Mouse (Mus musculus): ENCODE data around the gene Inpp5a. TPM values are rescaled to one million over a fixed set of nuclear protein-coding genes. Genes with fewer than 3 reads are reported as not detected.

Gene Inpp5a
- total RNA-seq, 1 experiment from 2014 or later, result 60.1 TPM

DNA sequence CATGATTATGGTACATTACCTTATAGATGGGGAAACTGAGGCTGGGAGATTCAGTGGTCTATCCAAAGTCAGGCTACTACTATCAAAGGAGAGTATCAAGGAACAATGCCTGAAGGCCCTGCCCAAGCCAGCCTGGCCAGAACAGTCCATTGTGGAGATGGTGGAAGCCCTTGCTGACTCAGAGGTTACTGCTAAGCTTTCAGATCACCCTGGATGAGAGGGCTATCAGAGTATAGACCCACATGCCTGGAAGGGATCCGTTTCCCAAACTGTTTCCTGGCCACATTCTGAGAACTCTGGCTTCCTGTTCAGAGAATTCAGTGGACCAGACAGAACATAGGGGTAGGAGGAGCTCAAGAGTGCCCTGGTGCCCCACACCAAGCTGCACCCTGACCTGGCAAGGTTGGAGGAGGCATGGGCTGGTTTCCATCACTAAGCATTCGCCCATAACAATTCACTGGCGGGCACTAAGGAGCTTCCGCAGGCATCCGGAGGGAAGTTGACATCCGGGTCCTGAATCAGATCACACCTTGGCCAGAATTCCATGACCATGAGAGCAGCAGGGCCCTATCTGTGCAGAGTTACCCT, 19.3 kb upstream of the Inpp5a start:
- DNase-seq, result no peak

DNA sequence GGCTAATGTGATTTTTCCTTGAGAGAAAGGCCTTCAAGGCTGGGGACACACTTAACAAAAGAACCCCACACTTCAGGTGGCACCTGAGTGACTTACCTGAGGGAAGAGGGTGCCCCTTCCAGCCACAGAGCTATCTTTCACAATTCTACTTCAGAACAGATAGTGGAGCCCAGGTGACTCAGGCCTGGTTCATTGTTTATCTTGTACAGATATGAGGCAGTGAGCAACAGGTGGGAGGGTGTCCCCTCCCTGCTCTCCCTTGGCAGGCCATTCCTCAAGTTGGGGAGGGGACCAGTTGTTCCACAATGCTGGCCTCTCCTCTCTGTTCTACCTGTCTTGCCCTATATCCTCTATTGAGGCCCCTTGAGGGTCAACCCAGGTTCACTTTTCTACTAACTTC, 17.5 kb upstream of the Inpp5a start:
- DNase-seq, result no peak

DNA sequence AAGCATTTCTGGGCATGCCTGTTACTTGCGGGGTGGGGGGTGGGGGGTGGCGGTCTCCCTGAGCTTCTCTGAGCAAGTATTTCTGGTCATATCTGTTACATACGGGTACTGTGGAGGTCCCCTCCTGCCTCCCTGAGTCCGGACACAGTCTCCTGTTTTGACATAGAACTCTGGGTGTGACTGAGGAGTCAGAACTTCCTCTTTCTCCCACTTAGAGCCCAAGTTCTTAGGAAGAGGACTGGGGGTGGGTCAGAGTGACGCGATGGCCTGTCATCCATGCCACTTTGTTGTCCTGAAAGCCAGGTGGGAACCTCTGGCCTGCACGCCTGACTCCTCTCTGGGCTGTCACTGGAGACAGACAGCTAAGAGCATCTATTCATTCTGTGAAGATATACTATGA, 11.5 kb upstream of the Inpp5a start:
- DNase-seq, result peak; percentile 2

DNA sequence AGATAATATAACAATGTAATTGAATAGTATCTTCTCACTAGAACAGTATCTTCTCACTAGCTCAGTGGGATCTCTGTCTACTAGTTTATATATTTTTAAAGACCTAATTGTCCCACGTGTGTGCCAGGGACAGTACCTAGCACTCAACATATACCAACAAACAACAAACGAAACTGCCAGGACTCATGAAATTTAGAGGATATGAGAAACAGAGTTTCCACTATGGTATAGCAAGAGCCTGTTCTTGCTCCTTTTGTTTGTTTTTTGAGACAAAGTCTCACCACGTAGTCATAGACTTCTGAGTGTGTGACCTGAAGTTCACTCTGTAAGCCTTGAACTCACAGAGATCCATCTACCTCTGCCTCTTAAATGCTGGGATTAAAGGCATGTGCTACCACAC, 10.6 kb upstream of the Inpp5a start:
- no peak for DNase-seq

DNA sequence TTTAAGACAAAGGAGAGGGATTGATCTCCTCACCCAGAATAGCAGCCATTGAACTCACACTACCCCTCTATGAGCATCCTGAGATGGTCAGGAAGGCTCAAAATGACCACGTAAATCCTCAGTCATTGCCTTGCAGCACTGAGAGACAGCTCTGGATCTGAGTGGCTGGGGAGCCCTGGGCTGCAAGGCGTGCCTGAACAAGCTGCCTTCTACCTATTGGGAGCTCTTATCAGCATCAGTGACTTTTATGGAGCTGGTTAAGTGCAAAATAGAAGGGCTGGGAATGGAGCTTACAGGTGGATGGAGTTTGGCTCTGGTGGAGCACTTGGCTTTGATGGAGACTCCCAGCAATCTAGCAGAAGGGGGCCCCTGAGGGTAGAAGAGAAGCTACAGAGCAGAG, 9.2 kb upstream of the Inpp5a start:
- DNase-seq, result peak; percentile 2

DNA sequence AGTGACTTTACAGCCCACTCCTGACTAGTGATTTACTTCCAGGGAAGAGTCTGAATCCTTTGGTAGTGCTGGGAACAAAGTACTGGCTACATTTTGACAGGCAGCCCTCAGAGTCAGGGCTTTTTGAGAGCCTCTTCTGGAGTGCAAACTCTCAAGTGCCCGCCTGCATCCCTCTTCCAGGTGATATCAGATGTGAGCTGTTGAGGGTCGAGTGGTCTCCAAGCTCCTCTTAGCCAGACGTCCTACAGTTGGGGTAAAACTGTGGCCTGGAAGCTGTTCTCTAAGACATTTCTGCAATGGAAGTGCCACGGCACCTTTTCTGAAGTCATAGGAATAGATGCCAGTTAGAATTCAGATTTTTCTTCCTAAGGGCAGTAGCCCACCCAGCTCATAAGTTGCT, 8.7 kb upstream of the Inpp5a start:
- no peak for DNase-seq

DNA sequence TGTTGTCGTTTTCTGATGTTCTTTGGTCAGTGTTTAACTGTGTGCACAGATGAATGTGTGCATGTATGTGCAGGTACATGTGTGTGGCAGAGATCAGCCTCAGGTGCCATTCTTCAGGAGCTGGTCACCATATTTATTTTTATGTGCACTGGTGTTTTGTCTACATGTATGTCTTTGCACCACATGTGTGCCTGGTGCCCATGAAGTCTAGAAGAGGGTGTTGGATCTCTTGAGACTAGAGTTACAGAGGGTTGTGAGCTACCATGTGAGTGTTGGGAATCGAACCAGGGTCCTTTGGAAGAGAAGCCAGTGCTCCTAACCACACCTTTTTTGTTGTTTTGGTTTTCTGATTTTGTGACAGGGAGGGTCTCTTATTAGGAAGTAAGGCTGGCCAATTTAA, 7.0 kb upstream of the Inpp5a start:
- DNase-seq, result no peak

DNA sequence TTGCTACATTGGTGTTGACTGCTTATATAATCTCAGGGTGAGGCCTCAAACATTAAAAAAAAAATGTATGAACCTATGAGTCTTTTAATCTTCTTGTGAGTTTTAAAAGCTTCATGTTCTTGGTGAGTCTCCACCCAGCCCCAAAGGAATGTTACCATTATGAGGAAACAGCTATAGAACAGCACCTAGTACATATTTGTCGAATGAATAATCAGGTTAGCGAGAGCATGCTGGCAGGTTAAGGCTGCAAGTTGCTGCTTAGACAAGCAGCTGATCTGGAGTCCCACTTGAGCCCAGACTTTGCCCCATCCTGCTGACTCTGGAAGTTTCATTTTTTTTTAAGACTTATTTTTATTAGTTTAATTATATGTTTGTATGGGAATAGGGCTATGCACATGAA, 6.1 kb upstream of the Inpp5a start:
- DNase-seq, result peak; percentile 1

DNA sequence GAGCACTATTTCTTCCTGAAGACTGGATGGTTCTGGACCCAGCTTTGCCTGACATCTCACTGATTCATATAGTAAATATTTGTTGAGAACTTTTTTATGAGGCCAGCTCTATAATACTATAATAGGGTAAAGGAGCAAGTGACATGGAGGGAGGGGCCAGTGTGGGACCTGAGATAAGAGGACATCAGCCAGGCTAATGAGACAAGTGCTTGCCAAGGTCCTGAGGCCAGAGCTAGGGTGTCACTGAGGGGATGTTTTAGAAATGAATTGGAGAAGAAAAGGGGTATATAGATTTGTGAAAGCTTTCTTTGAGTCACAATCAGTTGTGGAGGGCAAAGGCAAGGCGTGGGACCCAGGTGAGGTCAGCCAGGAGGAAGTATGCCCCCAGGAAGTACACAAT, 4.4 kb upstream of the Inpp5a start:
- DNase-seq, result no peak

DNA sequence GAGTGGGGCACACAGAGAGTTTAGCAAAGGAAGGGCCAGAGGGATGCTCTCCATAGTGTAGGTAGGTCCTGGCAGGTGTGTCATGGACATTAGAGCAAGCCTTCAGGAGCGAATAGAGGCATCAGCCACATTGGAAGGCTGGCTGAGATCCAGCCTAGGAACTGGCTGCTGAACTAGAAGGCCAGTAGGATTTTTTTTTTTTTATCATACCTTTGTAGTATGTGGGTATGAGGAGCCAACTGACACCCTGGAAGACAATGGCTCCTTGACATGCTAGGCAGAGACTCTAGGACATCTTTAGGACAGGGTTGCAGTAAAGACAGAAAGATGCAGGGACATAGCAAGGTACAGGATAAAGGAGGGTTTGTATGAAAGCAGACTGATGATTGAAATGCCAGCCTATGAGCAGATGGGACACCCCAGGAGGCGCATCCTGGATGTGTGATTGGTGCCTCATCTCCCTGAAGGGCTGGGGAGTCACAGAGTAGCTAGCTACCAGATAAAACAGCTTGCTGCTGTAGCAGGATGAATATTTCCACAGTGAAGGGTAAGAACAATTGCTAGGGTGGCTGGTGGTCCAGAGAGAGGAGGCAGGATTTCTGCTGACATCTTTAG, 3.9 kb upstream of the Inpp5a start:
- DNase-seq, result no peak

DNA sequence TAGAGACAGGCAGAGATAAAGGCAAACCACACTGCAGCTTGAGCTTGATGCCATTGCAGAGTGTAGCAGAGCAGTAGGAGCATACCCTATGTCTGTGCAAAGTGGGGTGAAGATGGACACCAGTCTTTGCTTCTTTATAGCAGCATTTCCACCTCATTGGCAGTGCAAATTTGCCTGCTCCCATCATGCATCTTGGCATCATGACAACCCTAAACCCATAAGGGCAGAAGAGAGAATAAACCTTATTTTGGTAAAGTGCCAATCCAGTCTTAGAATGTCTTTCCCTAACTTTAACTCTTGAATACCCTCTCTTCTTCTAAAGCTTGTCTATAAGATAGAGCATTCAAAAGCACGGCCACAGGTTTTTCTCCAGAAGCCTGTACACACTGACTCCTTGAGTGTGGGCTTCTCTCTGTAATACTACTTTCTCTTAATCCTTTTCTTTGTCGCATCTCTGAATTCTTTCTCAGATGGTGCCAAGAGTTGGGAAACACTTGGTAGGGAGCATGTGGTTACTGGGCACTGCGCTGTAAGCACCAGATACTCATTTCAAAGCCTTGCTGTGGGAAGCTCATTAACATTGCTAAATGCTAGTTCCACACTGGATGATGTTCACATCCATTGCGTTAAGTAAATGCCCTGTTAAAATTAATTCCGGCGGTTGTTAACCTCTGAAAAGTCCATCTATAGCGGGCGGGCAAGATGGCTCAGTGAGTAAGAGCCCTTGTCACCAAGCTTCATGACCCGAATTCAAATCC, 1.8 kb upstream of the Inpp5a start:
- DNase-seq, result no peak

DNA sequence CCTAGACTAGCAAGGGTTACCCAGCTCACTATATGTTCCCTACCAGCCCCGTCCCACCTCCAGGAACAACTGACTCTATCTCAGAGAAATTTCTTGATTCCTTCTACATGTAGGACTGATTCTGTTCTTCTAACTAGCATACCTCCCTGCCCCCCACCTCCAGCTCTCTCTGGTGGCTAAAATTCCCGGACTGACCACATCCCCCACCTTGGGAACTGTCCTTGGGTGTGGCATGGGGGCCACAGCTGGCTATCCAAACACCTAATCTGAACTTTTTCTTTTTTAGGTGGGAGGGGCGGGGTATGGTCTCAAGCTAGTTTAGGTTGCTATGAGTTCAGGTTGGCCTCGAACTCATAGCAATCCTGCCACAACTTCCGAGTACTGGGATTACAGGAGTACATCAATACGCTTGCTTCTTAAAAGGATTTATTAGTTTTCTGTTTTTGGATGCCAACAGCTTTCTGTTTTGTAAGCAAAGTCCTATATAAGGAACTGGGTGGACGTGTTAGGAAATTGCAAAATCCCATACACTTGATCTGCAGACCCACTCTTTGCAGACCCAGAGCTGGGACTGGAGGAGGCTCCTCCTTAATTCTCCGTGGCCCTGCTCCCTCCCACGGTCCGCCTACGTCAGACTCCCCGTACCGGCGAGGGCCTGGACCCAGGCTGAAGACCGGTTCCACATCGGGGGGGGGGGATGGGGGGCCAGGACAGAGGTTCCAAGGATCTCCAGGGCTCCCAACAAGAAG, 814 bp upstream of the Inpp5a start:
- no peak for DNase-seq

DNA sequence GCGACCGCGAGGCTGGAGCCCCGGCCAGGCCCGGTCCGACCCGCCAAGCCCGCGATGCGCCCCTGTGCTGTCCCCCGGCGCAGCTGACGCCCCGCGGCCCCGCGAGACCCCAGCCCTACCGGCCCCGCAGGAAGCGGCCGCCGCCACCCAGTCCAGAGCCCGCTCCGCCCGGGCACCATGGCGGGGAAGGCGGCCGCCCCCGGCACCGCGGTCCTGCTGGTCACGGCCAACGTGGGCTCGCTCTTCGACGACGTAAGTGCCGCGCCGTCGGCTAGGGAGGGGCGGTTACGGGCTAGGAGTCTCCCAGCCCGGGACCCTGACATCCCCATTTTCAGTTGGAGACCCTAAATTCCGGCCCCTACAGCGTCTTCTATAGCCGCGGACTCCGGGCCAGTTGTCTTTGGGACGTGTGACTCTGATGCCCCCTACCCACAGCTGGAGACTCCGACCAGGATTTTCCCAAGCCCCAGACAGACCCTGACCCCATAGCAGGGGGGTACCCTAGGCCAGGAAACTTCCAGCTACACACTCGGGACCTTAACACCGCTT, 378 bp downstream of the Inpp5a start:
- no peak for DNase-seq

DNA sequence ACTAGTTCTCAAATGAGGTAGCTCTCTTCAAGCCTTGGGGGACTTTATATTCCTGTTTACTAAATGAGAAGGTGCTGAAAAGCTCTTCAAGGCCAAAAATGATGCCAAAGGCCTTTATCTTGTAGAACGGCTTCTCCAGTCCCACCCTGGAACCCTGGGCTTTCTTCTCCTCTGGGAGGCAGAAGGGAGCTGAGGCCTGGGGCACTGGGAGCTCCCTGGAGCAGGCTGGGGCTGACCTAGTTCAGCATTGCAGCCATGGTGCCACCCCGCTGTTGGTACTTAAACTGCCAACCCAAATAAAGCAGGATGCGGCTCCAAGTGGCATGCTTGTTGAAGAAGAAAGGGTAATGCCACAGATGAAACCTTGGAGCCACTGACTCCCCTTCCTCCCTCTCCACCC, 1.5 kb downstream of the Inpp5a start:
- peak; percentile 64 for DNase-seq

DNA sequence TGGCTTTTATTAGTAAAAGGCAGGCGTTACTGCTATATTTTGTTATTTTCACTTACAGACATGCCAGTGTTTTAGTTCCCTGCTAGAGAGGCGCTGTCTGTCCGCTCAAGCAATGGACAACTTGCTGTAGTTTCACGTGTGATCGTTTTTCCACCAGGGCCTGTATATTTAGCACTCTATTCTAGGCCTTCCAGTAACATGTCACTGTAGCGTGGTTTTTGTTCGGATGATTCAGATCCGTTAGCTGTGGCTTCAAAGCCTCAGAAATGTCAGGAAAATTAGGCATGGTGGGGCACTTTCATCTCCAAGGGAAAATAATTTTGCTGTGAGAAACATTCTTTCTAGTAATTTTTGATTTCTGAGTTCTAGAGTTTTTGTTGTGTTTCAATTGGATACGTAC, 2.0 kb downstream of the Inpp5a start:
- no peak for DNase-seq

DNA sequence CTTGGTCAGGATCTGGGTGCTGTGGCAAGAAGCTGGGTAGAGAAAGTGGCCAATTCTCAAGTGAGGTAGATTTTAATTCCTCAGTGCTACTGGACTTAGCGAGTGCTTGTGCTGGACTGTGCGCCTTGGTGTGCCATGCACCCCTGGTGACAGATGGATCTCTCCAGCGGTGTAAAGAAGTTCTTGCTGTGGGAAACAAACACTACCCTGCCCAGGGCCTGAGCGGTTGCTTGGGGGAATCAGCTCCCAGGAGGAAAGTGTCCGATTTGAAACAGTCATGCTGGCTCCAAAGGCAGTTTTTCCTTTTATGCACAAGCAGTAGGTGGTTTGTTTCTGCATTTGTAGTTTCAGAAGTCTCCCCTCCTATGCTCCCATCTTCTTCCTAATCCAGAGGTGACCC, 2.8 kb downstream of the Inpp5a start:
- no peak for DNase-seq

DNA sequence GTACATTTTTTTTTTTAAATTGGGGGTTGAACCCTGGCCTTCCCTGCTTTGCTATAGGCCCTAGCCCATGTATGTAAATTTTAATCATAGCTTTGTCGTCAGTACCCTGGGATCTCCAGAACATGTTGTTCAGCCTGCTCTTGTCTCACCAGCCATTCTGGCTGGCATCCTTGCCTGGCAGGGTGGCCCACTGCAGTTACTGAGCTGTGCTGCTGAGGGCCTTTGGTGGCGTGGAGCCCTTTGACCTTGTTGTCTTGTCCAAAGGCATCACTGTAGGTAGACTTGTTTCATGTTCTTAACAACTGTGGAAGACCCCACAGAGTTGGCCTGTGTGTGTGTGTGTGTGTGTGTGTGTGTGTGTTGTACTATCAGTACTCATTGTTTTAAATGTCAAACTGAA, 3.2 kb downstream of the Inpp5a start:
- DNase-seq, result no peak

DNA sequence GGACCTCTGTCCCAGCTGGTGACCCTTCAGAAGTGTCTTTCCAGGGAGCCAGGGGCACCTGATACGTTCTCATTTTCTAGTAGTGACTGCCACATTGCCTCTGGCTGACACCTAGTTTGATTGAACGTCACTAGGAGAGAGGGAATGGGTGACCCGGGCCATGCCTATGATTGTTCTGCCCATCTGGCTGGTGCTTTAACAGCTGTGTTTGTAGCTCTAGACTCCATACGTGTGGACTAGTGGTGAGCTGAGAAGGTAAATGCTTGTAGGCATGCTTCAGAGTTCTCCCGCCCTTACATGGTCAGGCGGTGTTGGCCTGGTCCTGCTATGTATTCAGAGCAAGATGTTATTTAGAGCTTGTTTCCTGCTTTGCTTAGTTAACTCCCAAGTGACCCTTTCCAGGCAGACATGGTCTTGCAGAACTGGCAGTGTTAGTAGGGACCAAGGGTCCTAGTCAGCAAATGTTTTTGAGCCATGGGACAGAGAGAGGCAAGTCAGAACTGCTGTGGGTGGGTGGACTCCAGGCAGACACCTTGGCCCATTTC, 3.9 kb downstream of the Inpp5a start:
- no peak for DNase-seq

DNA sequence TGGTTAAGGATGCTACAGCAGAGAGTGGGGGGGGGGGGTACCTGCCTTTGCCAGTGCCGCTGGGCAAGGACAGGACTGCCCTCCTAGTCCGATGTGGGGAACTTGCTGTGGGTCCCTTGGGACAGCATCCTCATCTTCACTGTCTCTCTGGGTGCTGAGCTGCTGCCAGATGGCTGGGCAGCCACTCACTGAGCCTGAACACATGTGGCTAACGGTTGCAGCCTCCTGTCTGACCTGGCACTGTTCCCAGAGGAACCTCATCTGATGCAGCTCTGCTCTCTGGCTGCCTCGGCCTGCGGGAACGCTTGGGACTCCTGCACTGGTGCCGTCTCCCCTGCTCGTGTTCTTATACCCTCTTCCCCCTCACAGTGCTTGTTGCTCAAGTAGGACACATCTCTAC, 8.6 kb downstream of the Inpp5a start:
- DNase-seq, result peak; percentile 73

DNA sequence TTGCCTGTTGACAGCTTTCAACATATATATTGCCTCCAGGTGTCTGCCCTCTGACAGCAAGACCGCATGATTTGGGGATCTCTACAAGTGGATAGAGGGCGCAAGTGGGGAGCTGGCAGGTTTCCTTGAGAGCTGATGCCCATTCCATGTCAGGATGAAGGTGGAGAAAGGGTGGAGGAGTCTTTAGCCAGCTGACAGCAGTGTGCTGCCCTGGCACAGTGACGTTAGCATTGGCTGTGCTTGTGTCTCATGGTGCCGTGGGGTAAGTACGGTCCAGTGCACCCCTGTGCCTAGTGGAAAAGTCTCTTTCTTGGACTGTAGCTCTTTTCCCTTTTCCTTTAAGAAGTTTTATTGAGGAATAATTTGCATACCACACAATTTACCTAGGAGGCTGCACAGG, 9.2 kb downstream of the Inpp5a start:
- DNase-seq, result no peak

DNA sequence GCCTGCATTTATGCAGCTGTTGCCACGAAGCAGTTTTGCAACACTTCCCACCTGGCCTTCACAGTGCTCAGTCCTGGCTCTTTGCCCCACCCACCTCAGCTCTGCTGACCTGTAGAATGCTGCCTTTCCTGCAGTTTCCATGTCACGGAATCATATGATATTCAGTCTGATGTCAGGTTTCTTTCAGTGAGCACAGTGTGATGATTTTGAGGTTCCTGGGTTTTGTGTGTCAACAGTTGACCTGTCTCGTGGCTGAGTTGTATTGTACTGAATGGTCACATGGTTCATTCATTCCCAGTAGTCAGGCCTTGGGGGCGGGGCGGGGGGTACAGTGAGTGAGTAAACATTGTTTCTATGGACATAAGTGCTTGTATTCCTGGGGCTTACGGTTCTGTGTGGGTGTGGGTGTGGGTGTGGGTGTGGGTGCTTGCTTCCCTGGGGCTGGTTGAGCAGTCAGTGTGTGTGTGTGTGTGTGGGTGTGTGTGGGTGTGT, 9.7 kb downstream of the Inpp5a start:
- no peak for DNase-seq

DNA sequence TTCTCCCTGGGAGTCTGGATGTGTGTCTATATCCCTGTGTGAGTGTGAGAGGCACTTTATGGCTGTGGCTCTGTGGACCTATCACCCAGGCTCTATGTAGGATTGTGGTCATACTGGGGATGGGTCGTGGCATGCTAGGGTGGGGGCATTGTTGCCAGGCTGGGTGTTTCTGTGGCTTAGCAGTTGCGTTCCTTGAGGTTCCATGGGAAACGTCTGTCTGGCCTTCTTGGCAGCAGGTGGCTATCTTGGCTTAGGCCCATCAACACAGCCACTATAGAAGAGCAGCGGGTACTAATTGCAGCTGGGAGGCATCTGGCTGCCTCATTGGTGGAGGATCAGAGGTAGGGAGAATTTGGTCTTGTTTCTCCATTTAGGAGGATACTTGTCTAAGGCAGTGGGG, 10.7 kb downstream of the Inpp5a start:
- no peak for DNase-seq
